Mouse (Mus musculus): ENCODE measurements around the gene Cuedc1. TPM values are rescaled to one million over a fixed set of nuclear protein-coding genes. Genes with fewer than 3 reads are reported as not detected.

Gene Cuedc1
- total RNA-seq, 2 experiments from 2014 or later = 37.1 to 43.6 TPM

DNA sequence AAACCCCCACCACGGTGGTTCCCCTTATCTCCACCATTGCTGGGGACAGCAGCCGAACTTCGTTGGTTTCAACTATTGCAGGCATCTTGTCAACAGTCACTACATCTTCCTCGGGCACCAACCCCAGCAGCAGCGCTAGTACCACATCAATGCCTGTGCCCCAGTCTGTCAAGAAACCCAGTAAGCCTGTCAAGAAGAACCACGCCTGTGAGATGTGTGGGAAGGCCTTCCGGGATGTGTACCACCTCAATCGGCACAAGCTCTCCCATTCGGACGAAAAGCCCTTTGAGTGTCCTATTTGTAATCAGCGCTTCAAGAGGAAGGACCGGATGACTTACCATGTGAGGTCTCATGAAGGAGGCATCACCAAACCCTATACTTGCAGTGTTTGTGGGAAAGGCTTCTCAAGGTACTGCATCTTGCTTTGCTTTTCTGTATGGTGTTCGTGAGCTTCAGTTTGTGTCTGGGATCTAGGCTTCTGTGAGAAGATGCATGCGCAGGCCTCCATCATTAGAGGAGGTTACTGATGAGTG lies 24.4 kb upstream of the Cuedc1 start:
- DNase-seq (ENCODE audit: extremely low spot score in 1 of 2, low spot score in 2 of 2) = no peak
- intact Hi-C loops (cut with DNase I) = no loop called here

DNA sequence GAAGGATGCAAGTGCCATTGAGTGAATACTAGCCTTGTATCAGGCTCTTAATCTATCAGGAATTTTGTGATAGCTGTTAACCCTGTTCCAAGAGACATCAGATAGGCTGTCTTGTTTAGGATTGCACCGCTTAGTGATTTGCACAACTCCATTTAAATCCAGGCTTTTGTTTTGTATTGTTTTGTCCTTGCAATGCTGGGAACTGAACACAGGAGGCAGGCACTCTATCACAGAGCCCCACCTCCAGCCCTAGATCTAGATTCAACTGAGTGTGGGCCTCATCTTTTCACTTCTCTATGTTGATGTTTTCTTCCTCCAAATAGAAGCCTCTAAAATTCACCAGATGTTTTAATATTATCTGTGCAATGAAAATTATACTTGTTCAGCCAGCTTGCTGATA lies 22.2 kb upstream of the Cuedc1 start:
- no peak for DNase-seq (ENCODE audit: extremely low spot score in 1 of 2, low spot score in 2 of 2)
- intact Hi-C loops (cut with DNase I) = no loop called here

GRCm38 (mm10) chr11:88076394-88076793 lies 21.5 kb upstream of the Cuedc1 start:
- no peak for DNase-seq (ENCODE audit: extremely low spot score in 1 of 2, low spot score in 2 of 2)
- intact Hi-C loops (cut with DNase I) = no loop called here

GRCm38 (mm10) chr11:88083699-88084098 lies 14.2 kb upstream of the Cuedc1 start:
- no peak for DNase-seq (ENCODE audit: extremely low spot score in 1 of 2, low spot score in 2 of 2)
- intact Hi-C loops (cut with DNase I) = no loop called here

DNA sequence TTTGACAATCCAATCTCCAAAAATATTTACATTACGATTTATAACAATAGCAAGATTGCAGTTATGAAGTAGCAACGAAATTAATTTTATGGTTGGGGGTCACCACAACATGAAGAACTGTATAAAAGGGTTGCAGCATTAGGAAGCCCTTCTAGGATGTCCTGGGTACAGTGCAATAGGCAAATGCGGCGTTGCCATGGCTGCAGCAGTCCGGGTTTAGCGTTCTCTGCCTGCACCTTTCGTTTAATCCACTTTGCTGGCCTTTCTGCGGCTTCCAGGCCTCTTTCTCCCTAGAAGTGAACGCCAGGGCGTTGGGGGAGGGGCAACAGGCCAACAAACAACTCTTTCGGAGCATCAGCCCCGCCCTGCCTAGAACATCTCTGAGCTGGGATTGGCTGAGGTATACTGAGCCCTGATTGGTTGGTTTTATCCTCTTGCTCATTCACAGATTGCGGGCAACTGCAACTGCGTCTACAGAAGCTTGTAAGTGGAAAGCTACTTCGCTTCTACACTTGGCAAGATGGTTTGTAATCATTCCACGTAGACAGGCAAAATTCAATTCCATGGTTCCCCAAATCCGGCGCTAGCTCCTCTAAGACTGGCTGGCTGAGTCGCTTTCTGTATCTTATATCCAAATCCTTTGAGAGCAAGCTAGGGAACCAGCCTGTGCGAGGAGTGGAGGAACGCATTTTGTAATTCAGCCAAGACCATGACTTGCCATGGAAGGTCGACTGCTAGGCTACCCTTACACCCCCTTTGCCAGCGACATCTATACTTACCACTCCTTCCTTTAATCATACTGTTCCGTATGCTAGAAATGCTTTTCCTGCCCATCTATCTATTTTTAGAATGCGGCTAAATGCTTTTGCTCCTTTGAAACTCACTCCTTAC lies 10.9 kb upstream of the Cuedc1 start:
- intact Hi-C loops (cut with DNase I) = no loop called here
- peak; percentile 90 to 95 for DNase-seq (ENCODE audit: extremely low spot score in 1 of 2, low spot score in 2 of 2)

DNA sequence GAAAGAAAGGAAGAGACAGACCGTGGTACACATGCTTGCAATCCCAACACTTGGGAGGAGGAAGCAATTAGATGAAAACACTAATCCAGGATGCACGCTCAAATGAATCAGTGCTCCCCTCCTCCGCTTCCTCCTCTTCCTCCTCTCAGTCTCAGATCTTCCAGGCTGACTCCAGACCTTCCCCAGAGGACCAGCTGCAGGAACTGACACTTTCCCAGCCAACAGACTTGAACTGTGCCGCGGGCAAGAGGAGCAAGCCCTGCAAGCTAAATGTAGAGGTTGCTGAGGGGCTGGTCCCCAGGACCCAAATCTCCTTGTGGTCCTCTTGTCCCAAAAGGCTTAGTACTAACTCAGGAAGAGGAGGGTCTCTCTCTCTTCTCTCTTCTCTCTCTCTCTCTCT lies 8.7 kb upstream of the Cuedc1 start:
- intact Hi-C loops (cut with DNase I) = no loop called here
- peak in 1 of 2 experiments; percentile 16 for DNase-seq (ENCODE audit: extremely low spot score in 1 of 2, low spot score in 2 of 2)

- no peak for DNase-seq (ENCODE audit: extremely low spot score in 1 of 2, low spot score in 2 of 2)
- intact Hi-C loops (cut with DNase I) = no loop called here
Observed at GRCm38 (mm10) chr11:88090293-88090692, 7.6 kb upstream of the Cuedc1 start.

DNA sequence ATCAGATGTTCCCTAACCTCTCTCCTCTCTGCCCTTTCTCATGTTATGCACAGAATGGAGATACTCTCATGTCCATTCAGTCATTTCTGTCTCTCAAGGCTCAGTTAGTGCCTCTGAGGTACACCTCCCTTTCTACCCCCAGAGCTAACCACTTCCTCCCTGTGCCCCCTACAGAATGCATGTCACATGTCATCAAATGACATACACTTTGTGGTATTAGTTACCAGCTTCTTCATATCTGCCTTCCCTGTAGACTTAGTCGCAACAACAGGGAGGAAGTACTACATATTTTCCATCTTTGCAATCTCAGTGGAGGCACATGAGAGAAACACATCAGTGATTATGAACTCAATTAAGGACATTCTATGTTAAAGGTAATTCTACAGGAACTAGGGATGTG lies 5.9 kb upstream of the Cuedc1 start:
- no peak for DNase-seq (ENCODE audit: extremely low spot score in 1 of 2, low spot score in 2 of 2)
- intact Hi-C loops (cut with DNase I) = no loop called here

DNA sequence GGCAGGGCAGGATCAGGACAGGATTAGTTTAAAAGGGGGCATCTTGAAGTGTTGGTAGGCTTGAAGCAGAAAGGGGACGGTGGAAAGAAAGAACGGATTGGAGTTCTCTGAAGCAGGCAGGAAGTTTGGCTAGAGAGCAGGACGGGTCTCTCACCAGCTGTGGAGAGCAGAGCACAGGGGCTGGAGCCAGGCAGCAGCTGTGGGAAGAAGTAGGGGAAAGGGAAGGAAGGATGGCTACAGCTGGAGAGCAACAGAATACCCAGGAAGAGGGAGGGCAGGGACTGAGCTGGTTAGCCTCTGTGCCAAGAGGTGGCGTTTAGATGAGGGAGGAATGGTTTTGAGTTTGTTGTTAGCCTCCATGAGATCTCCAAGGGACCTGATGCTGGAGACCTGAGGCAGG lies 685 bp upstream of the Cuedc1 start:
- intact Hi-C loops (cut with DNase I) = loop anchor here (5.0 kb wide), 1 partner anchor 55 kb away; no protein-coding TSS in a partner anchor
- peak in 1 of 2 experiments; percentile 53 for DNase-seq (ENCODE audit: extremely low spot score in 1 of 2, low spot score in 2 of 2)

- intact Hi-C loops (cut with DNase I) = loop anchor here (5.0 kb wide), 1 partner anchor 53 kb away; no protein-coding TSS in a partner anchor
- DNase-seq (ENCODE audit: extremely low spot score in 1 of 2, low spot score in 2 of 2) = peak; percentile 56 to 89
Observed at GRCm38 (mm10) chr11:88098787-88099598, 1.1 kb downstream of the Cuedc1 start.

DNA sequence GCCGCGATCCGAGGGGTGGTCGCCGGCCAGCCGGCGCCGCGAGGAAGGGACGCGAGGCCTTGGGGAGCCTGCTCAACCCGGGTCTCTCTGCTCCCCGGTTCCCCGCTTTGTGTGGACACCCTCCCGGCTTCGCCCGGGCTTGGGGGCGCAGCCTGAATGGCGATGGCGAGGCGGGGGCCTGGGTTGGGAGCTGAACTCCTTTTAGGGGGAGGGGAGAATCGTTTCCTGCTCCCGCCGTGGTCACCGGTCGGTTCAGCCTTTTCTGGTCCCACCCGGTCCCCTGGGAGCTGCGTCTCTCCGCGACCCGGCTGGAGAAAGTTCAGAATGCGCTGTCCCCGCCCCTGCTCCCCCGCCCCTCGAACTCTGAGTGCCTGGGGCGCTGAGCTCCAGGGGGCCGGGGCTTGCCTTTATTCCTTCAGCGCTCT lies 1.8 kb downstream of the Cuedc1 start:
- DNase-seq (ENCODE audit: extremely low spot score in 1 of 2, low spot score in 2 of 2) = peak; percentile 19 to 82
- intact Hi-C loops (cut with DNase I) = loop anchor here (5.0 kb wide), 1 partner anchor 53 kb away; no protein-coding TSS in a partner anchor

DNA sequence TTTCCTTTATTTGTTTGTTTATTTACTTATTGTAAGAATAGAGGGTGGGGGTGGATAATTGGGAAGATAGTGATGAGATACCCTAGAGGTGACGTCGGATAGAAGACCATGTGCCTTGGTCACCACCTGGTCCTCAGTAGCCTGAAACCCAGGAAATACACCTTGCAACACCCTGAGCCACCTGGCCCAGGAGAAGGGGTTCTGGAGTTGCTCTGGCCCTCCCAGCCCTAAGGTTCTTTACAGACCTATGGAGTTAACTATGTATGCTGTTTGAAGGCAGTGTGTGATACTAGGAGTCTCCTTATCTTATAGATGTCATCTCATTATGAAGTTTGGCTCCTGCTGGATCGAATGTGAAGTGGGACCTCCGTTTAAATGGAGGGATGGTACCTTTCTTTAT lies 2.3 kb downstream of the Cuedc1 start:
- intact Hi-C loops (cut with DNase I) = no loop called here
- DNase-seq (ENCODE audit: extremely low spot score in 1 of 2, low spot score in 2 of 2) = no peak

- no peak for DNase-seq (ENCODE audit: extremely low spot score in 1 of 2, low spot score in 2 of 2)
- intact Hi-C loops (cut with DNase I) = no loop called here
Observed at GRCm38 (mm10) chr11:88103214-88103941, 5.5 kb downstream of the Cuedc1 start.

DNA sequence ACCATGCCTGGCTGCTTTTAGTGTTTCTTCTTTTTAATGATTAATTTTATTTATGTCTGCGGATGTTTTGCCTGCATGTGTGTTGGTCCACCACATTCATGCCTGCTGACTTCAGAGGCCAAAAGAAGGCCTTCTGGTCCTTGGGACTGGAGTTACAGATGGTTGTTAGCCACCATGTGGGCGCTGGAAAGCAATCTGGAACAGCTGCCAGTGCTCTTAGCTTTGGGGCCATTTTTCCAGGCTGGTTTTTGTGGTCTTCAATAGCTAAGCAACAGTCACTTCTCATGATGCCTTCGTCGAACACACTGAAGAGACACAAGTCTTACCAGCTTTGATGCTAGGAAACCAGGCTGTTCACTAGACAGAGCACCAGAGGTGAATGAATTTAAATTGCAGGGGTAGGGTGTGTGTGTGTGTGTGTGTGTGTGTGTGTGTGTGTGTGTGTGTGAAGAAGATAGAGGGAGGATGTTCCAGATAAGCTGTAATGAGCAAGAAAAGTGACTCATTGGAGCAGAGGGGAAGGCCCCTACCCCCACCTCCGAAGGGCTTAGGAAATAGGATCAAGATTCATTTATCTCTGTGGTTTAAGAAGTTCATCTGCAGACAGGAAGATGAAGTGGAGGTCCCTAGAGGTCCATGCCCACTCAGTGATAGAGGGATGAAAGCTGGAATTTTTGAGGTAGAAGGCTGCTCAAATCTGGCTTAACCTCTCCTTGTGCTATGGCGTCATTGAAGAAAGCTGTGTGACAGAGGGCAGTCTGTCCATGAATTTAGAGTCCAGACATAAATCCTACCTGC lies 7.8 kb downstream of the Cuedc1 start:
- intact Hi-C loops (cut with DNase I) = no loop called here

DNA sequence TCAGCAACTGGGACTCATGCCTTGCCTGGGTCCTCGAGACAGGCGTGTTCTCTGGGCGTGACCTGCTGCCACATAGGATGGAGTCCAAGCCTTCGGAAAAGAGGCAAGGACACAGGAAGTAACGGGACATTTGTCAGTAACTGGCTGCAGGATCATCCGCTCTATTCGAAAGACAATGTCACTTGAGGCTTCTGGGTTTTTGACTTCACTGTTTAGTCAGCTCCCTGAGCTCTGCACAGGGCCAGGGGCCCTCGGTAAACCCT lies 8.4 kb downstream of the Cuedc1 start:
- no peak for DNase-seq (ENCODE audit: extremely low spot score in 1 of 2, low spot score in 2 of 2)
- intact Hi-C loops (cut with DNase I) = no loop called here

More for the DNA sequence above, 7.8 kb downstream of the Cuedc1 start:
- DNase-seq (ENCODE audit: extremely low spot score in 1 of 2, low spot score in 2 of 2) = no peak

DNA sequence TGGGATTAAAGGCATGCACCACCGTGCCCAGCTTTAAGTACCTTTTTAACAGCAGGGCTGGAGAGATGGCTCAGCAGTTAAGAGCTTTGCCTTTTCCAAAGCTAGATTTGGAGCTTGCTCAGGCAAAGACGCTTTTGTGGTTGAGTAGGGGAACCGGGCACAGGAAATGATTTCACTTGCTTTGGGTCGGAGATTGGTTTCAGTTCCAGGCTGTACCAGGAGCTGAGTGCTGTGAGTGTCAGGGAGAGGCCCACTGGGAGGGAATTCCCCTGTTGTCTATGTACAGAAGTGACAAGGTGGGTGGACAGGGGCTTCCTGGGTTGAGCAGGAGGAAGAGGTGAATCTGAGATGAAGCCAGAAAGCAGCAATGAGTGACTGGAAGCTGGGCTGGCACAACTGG lies 9.5 kb downstream of the Cuedc1 start:
- intact Hi-C loops (cut with DNase I) = no loop called here

GRCm38 (mm10) chr11:88110031-88110594 lies 12.3 kb downstream of the Cuedc1 start:
- intact Hi-C loops (cut with DNase I) = no loop called here
- DNase-seq (ENCODE audit: extremely low spot score in 1 of 2, low spot score in 2 of 2) = no peak

More for the DNA sequence above, 9.5 kb downstream of the Cuedc1 start:
- DNase-seq (ENCODE audit: extremely low spot score in 1 of 2, low spot score in 2 of 2) = no peak

GRCm38 (mm10) chr11:88112078-88112477 lies 14.2 kb downstream of the Cuedc1 start:
- DNase-seq (ENCODE audit: extremely low spot score in 1 of 2, low spot score in 2 of 2) = no peak
- intact Hi-C loops (cut with DNase I) = no loop called here

All from left cerebral cortex, postnatal 10 days (tissue).